Mouse (Mus musculus) kidney, adult 2 months (tissue): ENCODE data around the gene Spocd1. TPM values are rescaled to one million over a fixed set of nuclear protein-coding genes. Genes with fewer than 3 reads are reported as not detected.

Source experiments
- DNase-seq: peaks from one replicate; pipeline ENCODE4 v3.0.0; 2021
- H3K27ac ChIP-seq: fragments of 200-500 bp; 2 replicates; pipeline ENCODE4 v1.5.1; 2012; ENCODE audit warnings: low read depth, low read length, control low read depth, inconsistent platforms; ENCODE audit not compliant: insufficient read depth
- H3K27me3 ChIP-seq: fragments of 200-500 bp; replicated peaks from 2 replicates; pipeline ENCODE4 v1.6.1; 2012; ENCODE audit warnings: mild to moderate bottlenecking, moderate library complexity, low read length, inconsistent platforms; ENCODE audit not compliant: control insufficient read depth, insufficient read depth
- H3K36me3 ChIP-seq: fragments of 200-500 bp; 2 replicates; pipeline ENCODE4 v1.6.1; 2012; ENCODE audit warnings: mild to moderate bottlenecking, moderate library complexity, low read length, inconsistent platforms; ENCODE audit not compliant: control insufficient read depth, insufficient read depth
- H3K4me1 ChIP-seq: fragments of 200-500 bp; 2 replicates; pipeline ENCODE4 v1.6.1; 2011; ENCODE audit warnings: low read length; ENCODE audit not compliant: control insufficient read depth, insufficient read depth
- H3K4me3 ChIP-seq: fragments of 200-500 bp; 2 replicates; pipeline ENCODE4 v1.5.1; 2011; ENCODE audit warnings: mild to moderate bottlenecking, low read depth, low read length, control low read depth; ENCODE audit not compliant: insufficient read depth
- CTCF ChIP-seq: fragments of 200-500 bp; conservative IDR thresholded peaks from 2 replicates; pipeline ENCODE4 v1.5.1; 2011; ENCODE audit warnings: low read depth, mild to moderate bottlenecking, control low read depth, low read length, moderate library complexity, mixed read lengths; ENCODE audit not compliant: insufficient read depth, insufficient read length
- POLR2A ChIP-seq: fragments of 200-500 bp; IDR thresholded peaks from one replicate; pipeline ENCODE4 v1.6.1; 2011; ENCODE audit warnings: low read depth, low read length, control low read depth
- WGBS: fragments of 180-500 bp; shearing (Covaris S2); methylation state at CpG from one replicate; pipeline ENCODE4 v1.1.7; 2018; 5-methylcytosine and 5-hydroxymethylcytosine counted together
- polyA plus RNA-seq: library from polyadenylated mRNA; depleted of rRNA; stranded (reverse); fragments of >200 nt; gene quantifications from 2 replicates; pipeline ENCODE4 v1.2.3, GENCODE M21; 2012

The Spocd1 gene
- polyA plus RNA-seq, 1 experiment, result not detected

- H3K4me3 ChIP-seq, result no peak overlapping the region
- TF ChIP-seq CTCF (no peak), POLR2A (no peak)
- no peak overlapping the region for H3K27ac ChIP-seq
- no peaks in the 10 kb centered on the region for H3K4me1 ChIP-seq
- 92% methylated on average over 3 of the region's 3 CpGs for WGBS
- H3K36me3 ChIP-seq, result no peaks in the 10 kb centered on the region
- no peak for DNase-seq
- no peaks in the 10 kb centered on the region for H3K27me3 ChIP-seq
Observed at GRCm38 (mm10) chr4:129918901-129919300, 10.1 kb upstream of the Spocd1 start.

- H3K36me3 ChIP-seq, result no peaks in the 10 kb centered on the region
- H3K4me1 ChIP-seq, result no peaks in the 10 kb centered on the region
- no peak for DNase-seq
- no peaks in the 10 kb centered on the region for H3K27me3 ChIP-seq
- no peak for TF ChIP-seq CTCF
- TF ChIP-seq POLR2A, result no peak
- H3K4me3 ChIP-seq, result no peak overlapping the region
- 89% methylated on average over 15 of the region's 15 CpGs for whole genome bisulfite sequencing
- no peak overlapping the region for H3K27ac ChIP-seq
Observed at GRCm38 (mm10) chr4:129920542-129921313, 8.3 kb upstream of the Spocd1 start.

GRCm38 (mm10) chr4:129921314-129921587, 7.8 kb upstream of the Spocd1 start:
- Histone ChIP-seq H3K4me1 (no peaks in the 10 kb centered on the region), H3K27ac (no peak overlapping the region), H3K4me3 (no peak overlapping the region), H3K27me3 (no peaks in the 10 kb centered on the region), H3K36me3 (no peaks in the 10 kb centered on the region)
- 68% methylated on average over 3 of the region's 3 CpGs for whole genome bisulfite sequencing
- no peak for TF ChIP-seq POLR2A
- TF ChIP-seq CTCF, result no peak
- DNase-seq, result no peak

GRCm38 (mm10) chr4:129924143-129924542, 4.9 kb upstream of the Spocd1 start:
- Histone ChIP-seq H3K36me3 (no peaks in the 10 kb centered on the region), H3K27ac (no peak overlapping the region), H3K27me3 (no peaks in the 10 kb centered on the region), H3K4me1 (no peaks in the 10 kb centered on the region), H3K4me3 (no peak overlapping the region)
- no peak for DNase-seq
- TF ChIP-seq POLR2A (no peak), CTCF (no peak)
- WGBS, result 53% methylated on average over 8 of the region's 8 CpGs

GRCm38 (mm10) chr4:129924694-129925093, 4.4 kb upstream of the Spocd1 start:
- Histone ChIP-seq H3K4me1 (no peaks in the 10 kb centered on the region), H3K27ac (no peak overlapping the region), H3K36me3 (no peaks in the 10 kb centered on the region), H3K4me3 (no peak overlapping the region), H3K27me3 (no peaks in the 10 kb centered on the region)
- 59% methylated on average over 6 of the region's 6 CpGs for WGBS
- TF ChIP-seq POLR2A, result no peak
- TF ChIP-seq CTCF, result no peak
- no peak for DNase-seq

GRCm38 (mm10) chr4:129926544-129926943, 2.5 kb upstream of the Spocd1 start:
- Histone ChIP-seq H3K4me1 (no peaks in the 10 kb centered on the region), H3K4me3 (no peak overlapping the region), H3K36me3 (no peaks in the 10 kb centered on the region), H3K27me3 (no peaks in the 10 kb centered on the region), H3K27ac (no peak overlapping the region)
- no peak for DNase-seq
- 66% methylated on average over 8 of the region's 8 CpGs for WGBS
- no peak for TF ChIP-seq POLR2A
- no peak for TF ChIP-seq CTCF

- no peaks in the 10 kb centered on the region for H3K27me3 ChIP-seq
Observed at GRCm38 (mm10) chr4:129927091-129927490, 2.0 kb upstream of the Spocd1 start.

More at GRCm38 (mm10) chr4:129927091-129927490, 2.0 kb upstream of the Spocd1 start:
- Histone ChIP-seq H3K4me1 (no peaks in the 10 kb centered on the region), H3K36me3 (no peaks in the 10 kb centered on the region), H3K4me3 (no peak overlapping the region), H3K27ac (no peak overlapping the region)
- TF ChIP-seq CTCF, result no peak
- TF ChIP-seq POLR2A, result no peak
- no peak for DNase-seq
- WGBS, result 87% methylated on average over 3 of the region's 3 CpGs
